In genomic region chr6:24894146-24894873, GRCm38 (mm10) we compare ENCODE assay signal across 8 mouse cellular contexts. TPM values are rescaled to one million over a fixed set of nuclear protein-coding genes. Genes with fewer than 3 reads are reported as not detected.
A peak's percentile ranks its signal among the peaks of the same experiment; 100 is the strongest.
DNase-seq lines count a peak whose midpoint lies in the region; ATAC-seq lines count a peak whose summit lies in the region.
"Had no signal": no experiment of that assay in that cellular context is flagged by ENCODE, and none has a peak within 500 bp of the region (broad histone marks: within the 10 kb centered on the region; RNA-seq: fewer than 3 reads in every experiment).

No protein-coding gene starts in this region.

- no peak overlapping the region for H3K4me2 ChIP-seq in forebrain, embryonic 15.5 days (replicated peaks)
- H3K4me2 ChIP-seq in hindbrain, embryonic 15.5 days, result peak overlapping the region; percentile 35
- H3K4me2 ChIP-seq in stomach, embryonic 14.5 days (replicated peaks; ENCODE audit: low read depth, low read length), result no peak overlapping the region

- no peaks in the 10 kb centered on the region for H3K36me3 ChIP-seq in forebrain, embryonic 15.5 days
- H3K36me3 ChIP-seq in hindbrain, embryonic 15.5 days, result no peaks in the 10 kb centered on the region
- H3K36me3 ChIP-seq in stomach, embryonic 14.5 days (ENCODE audit: control insufficient read depth, insufficient read depth, low read length), result no peaks in the 10 kb centered on the region

- no peaks in the 10 kb centered on the region for H3K27me3 ChIP-seq in forebrain, embryonic 15.5 days
- H3K27me3 ChIP-seq in hindbrain, embryonic 15.5 days, result no peaks in the 10 kb centered on the region
- H3K27me3 ChIP-seq in stomach, embryonic 14.5 days (ENCODE audit: control insufficient read depth, insufficient read depth, low read length), result no peaks in the 10 kb centered on the region

- no peaks in the 10 kb centered on the region for H3K4me1 ChIP-seq in forebrain, embryonic 15.5 days
- no peaks in the 10 kb centered on the region for H3K4me1 ChIP-seq in hindbrain, embryonic 15.5 days (replicated peaks)
- no peaks in the 10 kb centered on the region for H3K4me1 ChIP-seq in stomach, embryonic 14.5 days (ENCODE audit: control insufficient read depth, insufficient read depth, low read length)

- DNase-seq in ES-CJ7 (ENCODE audit: low read depth, low spot score), result peak; percentile 55
- DNase-seq in adrenal gland, adult 2 months, result peak; percentile 59
- DNase-seq in layer of hippocampus, postnatal 36 days, result peak; percentile 1 to 11
- peak; percentile 31 for DNase-seq in lung, postnatal 10 days

- no peaks in the 10 kb centered on the region for H3K9me3 ChIP-seq in forebrain, embryonic 15.5 days
- H3K9me3 ChIP-seq in hindbrain, embryonic 15.5 days, result no peaks in the 10 kb centered on the region
- H3K9me3 ChIP-seq in stomach, embryonic 14.5 days (ENCODE audit: control insufficient read depth, low read depth, low read length), result no peaks in the 10 kb centered on the region

- no peak overlapping the region for H3K4me3 ChIP-seq in forebrain, embryonic 15.5 days
- H3K4me3 ChIP-seq in hindbrain, embryonic 15.5 days, result 0 out of 2 replicates have a peak overlapping the region, but pooled peaks have one; percentile 13
- no peak overlapping the region for H3K4me3 ChIP-seq in stomach, embryonic 14.5 days (ENCODE audit: low read depth, low read length)

- H3K9ac ChIP-seq in forebrain, embryonic 15.5 days (replicated peaks), result no peak overlapping the region
- no peak overlapping the region for H3K9ac ChIP-seq in hindbrain, embryonic 15.5 days
- H3K9ac ChIP-seq in stomach, embryonic 14.5 days (replicated peaks; ENCODE audit: low read depth, low read length), result no peak overlapping the region

- 74% methylated on average over 11 of the region's 11 CpGs for WGBS in forebrain, embryonic 15.5 days
- 69% methylated on average over 11 of the region's 11 CpGs for WGBS in hindbrain, embryonic 15.5 days
- WGBS in stomach, embryonic 14.5 days, result 55% methylated on average over 11 of the region's 11 CpGs

- peak; percentile 70 for ATAC-seq in forebrain, embryonic 15.5 days (replicated peaks)
- peak; percentile 72; the same call in 1 of the 2 replicates for ATAC-seq in hindbrain, embryonic 15.5 days (ENCODE audit: low FRiP score, low read depth)
- ATAC-seq in stomach, embryonic 14.5 days (ENCODE audit: insufficient number of reproducible peaks, insufficient read depth, low FRiP score, low read depth), result 0 out of 2 replicates have a peak, but pooled peaks have one; percentile 56

- no peak overlapping the region for H3K27ac ChIP-seq in forebrain, embryonic 15.5 days (replicated peaks)
- H3K27ac ChIP-seq in hindbrain, embryonic 15.5 days (replicated peaks), result no peak overlapping the region
- H3K27ac ChIP-seq in stomach, embryonic 14.5 days (ENCODE audit: low read length), result no peak overlapping the region

RNA-seq across cellular contexts. Expression of gene Hyal5, which starts 36.5 kb away (rescaled TPM):
- total RNA-seq in adrenal gland, adult 2 months (2021), result not detected
- polyA plus RNA-seq in adrenal gland, adult 2 months (2012; rRNA removed), result not detected in 2 replicates
- not detected in 2 replicates for polyA plus RNA-seq in forebrain, embryonic 15.5 days (2015; fragmentation: Nextera tagmentation; extraction: Ambion mirVana)
- not detected in 2 replicates for polyA plus RNA-seq in hindbrain, embryonic 15.5 days (2015; fragmentation: Nextera tagmentation; extraction: Ambion mirVana)
- total RNA-seq in layer of hippocampus, postnatal 36 days (2021), result not detected
- not detected in 2 replicates for polyA plus RNA-seq in stomach, embryonic 14.5 days (2014; fragmentation: Nextera tagmentation; extraction: Ambion mirVana)
- total RNA-seq: left cerebral cortex, adult 8-10 months had no signal

Comparison
In these comparisons a context has a peak if more than half of its experiments do, and no peak if none do; other contexts are left out.
1. DNase-seq: peak in every context shown above with its lines; median percentile 59 in adrenal gland, adult 2 months; 55 in ES-CJ7; 31 in lung, postnatal 10 days; 6 in layer of hippocampus, postnatal 36 days.